Mouse (Mus musculus) kidney, adult 2 months (tissue): ENCODE results near the gene Nifk. TPM values are rescaled to one million over a fixed set of nuclear protein-coding genes. Genes with fewer than 3 reads are reported as not detected.

Experiments used
- DNase-seq: peaks from one replicate; pipeline ENCODE4 v3.0.0; 2021
- H3K27ac ChIP-seq: fragments of 200-500 bp; 2 replicates; pipeline ENCODE4 v1.5.1; 2012; ENCODE audit warnings: low read depth, low read length, control low read depth, inconsistent platforms; ENCODE audit not compliant: insufficient read depth
- H3K27me3 ChIP-seq: fragments of 200-500 bp; replicated peaks from 2 replicates; pipeline ENCODE4 v1.6.1; 2012; ENCODE audit warnings: mild to moderate bottlenecking, moderate library complexity, low read length, inconsistent platforms; ENCODE audit not compliant: control insufficient read depth, insufficient read depth
- H3K36me3 ChIP-seq: fragments of 200-500 bp; 2 replicates; pipeline ENCODE4 v1.6.1; 2012; ENCODE audit warnings: mild to moderate bottlenecking, moderate library complexity, low read length, inconsistent platforms; ENCODE audit not compliant: control insufficient read depth, insufficient read depth
- H3K4me1 ChIP-seq: fragments of 200-500 bp; 2 replicates; pipeline ENCODE4 v1.6.1; 2011; ENCODE audit warnings: low read length; ENCODE audit not compliant: control insufficient read depth, insufficient read depth
- H3K4me3 ChIP-seq: fragments of 200-500 bp; 2 replicates; pipeline ENCODE4 v1.5.1; 2011; ENCODE audit warnings: mild to moderate bottlenecking, low read depth, low read length, control low read depth; ENCODE audit not compliant: insufficient read depth
- CTCF ChIP-seq: fragments of 200-500 bp; conservative IDR thresholded peaks from 2 replicates; pipeline ENCODE4 v1.5.1; 2011; ENCODE audit warnings: low read depth, mild to moderate bottlenecking, control low read depth, low read length, moderate library complexity, mixed read lengths; ENCODE audit not compliant: insufficient read depth, insufficient read length
- POLR2A ChIP-seq: fragments of 200-500 bp; IDR thresholded peaks from one replicate; pipeline ENCODE4 v1.6.1; 2011; ENCODE audit warnings: low read depth, low read length, control low read depth
- WGBS: fragments of 180-500 bp; shearing (Covaris S2); methylation state at CpG from one replicate; pipeline ENCODE4 v1.1.7; 2018; 5-methylcytosine and 5-hydroxymethylcytosine counted together
- polyA plus RNA-seq: library from polyadenylated mRNA; depleted of rRNA; stranded (reverse); fragments of >200 nt; gene quantifications from 2 replicates; pipeline ENCODE4 v1.2.3, GENCODE M21; 2012; rRNA removed

Gene Nifk
- 5.4 and 8.2 TPM in 2 replicates for polyA plus RNA-seq

- under 1% methylated on average over 37 of the region's 37 CpGs for WGBS
- no peak within 1 kb of the TSS for H3K27ac ChIP-seq
- peak within 1 kb of the TSS; percentile 99 for H3K4me3 ChIP-seq
- no peaks in the 10 kb centered on the region for H3K27me3 ChIP-seq
- peaks cover 6% of the 10 kb centered on the region; the same call in 1 of the 2 replicates for H3K4me1 ChIP-seq
- DNase-seq = peak; percentile 96
- TF ChIP-seq POLR2A = peak; percentile 27
- peak; percentile 78 for TF ChIP-seq CTCF
- no peaks in the 10 kb centered on the region for H3K36me3 ChIP-seq
Observed at GRCm38 (mm10) chr1:118321661-118322201, at the start of gene Nifk. TSS of gene Nifk (plus strand) at chr1:118321839.

DNA sequence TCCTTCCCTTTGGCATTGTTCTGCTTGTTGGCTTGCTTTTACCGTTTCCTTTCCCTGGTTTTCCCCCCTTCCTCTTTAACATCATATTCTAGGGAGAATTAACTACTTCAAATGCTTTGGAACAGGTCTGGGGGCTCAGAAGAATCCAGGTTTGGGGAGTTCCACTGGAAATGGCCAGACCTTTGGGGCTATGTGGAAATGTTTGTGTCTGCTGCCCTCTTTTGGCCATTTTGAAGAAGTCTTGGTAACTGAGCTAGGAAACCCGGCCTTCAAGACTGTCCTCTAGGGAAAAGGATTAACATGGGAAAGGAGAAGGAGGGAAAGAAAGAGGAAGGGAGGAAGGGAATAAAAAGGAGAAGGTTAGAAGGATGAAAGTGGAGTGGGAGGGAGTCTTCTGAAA lies 46.5 kb upstream of the Nifk start:
- TF ChIP-seq CTCF (peak; percentile 42), POLR2A (no peak)
- Histone ChIP-seq H3K4me3 (no peak overlapping the region), H3K36me3 (no peaks in the 10 kb centered on the region), H3K27ac (no peak overlapping the region), H3K27me3 (no peaks in the 10 kb centered on the region), H3K4me1 (no peaks in the 10 kb centered on the region)
- 7% methylated on average over 2 of the region's 2 CpGs for WGBS
- peak; percentile 36 for DNase-seq

GRCm38 (mm10) chr1:118292291-118292690 lies 29.3 kb upstream of the Nifk start:
- Histone ChIP-seq H3K27me3 (no peaks in the 10 kb centered on the region), H3K36me3 (peaks cover 3% of the 10 kb centered on the region; the same call in 1 of the 2 replicates), H3K4me1 (no peaks in the 10 kb centered on the region), H3K27ac (no peak overlapping the region), H3K4me3 (no peak overlapping the region)
- WGBS = 91% methylated on average over 4 of the region's 4 CpGs
- no peak for DNase-seq
- TF ChIP-seq POLR2A = no peak
- TF ChIP-seq CTCF = no peak

DNA sequence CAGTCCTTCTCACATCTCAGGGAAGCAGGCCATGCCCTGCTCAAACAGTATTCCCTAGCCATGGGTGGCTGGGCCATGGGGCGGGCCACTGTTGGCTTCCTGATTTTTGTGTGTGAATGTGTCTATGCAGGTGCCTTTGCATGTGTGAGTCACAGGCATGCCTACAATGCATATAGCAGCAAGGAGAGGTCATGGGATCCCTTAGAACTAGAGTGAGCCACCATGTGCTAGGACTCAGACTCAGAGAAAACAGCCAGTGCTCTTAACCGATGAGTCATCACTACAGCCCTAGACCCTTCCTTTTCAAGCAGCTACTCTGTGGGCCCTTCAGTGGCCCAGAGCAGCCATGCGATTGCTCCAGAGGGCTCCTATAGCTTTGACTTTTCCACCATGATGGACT lies 27.4 kb upstream of the Nifk start:
- no peaks in the 10 kb centered on the region for H3K4me1 ChIP-seq
- DNase-seq = no peak
- no peaks in the 10 kb centered on the region for H3K27me3 ChIP-seq
- WGBS = 95% methylated on average over 3 of the region's 3 CpGs
- H3K4me3 ChIP-seq = no peak overlapping the region
- TF ChIP-seq POLR2A (no peak), CTCF (no peak)
- peaks cover 3% of the 10 kb centered on the region for H3K36me3 ChIP-seq
- no peak overlapping the region for H3K27ac ChIP-seq

DNA sequence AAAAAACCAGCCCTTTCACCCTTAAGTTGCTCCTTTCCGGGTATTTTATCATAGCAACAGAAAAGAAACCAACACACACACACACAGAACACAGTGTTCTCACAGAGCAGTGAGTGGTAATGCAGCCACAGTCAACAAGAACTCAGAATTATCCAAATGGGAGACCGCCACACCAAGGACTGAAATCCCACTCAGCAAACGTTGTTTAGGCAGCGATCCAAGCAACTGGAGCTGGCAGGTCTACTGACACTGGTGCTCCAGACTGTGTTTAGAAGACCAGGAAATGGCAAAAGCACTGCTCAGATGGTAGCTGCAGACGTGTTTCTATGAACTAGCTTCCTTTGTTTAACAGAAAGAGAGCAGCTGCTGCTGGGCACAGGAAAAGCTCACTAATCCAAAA lies 26.8 kb upstream of the Nifk start:
- DNase-seq = no peak
- no peaks in the 10 kb centered on the region for H3K4me1 ChIP-seq
- WGBS = 75% methylated on average over 5 of the region's 5 CpGs
- H3K27ac ChIP-seq = no peak overlapping the region
- TF ChIP-seq CTCF = no peak
- no peak for TF ChIP-seq POLR2A
- peaks cover 5% of the 10 kb centered on the region for H3K36me3 ChIP-seq
- H3K27me3 ChIP-seq = no peaks in the 10 kb centered on the region
- no peak overlapping the region for H3K4me3 ChIP-seq

DNA sequence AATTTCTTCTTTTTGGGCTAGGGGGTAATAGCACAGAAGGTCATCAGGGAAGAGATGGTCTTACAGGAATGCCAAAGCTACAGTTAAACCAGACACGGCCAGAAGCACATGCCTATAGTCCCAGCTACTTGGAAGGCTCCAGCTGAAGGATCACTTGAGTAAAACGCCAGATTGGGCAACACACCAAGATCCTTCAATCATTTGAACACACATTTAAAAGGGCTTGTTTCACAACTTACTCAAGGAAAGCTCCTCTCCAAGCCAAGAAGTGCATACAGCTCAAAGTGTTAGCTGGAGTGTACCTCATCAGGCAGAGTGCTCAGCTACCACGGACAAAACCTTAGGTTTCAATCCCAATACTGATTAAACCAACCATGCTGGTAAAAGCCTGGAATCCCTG lies 25.0 kb upstream of the Nifk start:
- 88% methylated on average over 3 of the region's 3 CpGs for WGBS
- TF ChIP-seq CTCF = no peak
- no peak for TF ChIP-seq POLR2A
- DNase-seq = no peak
- peaks cover 7% of the 10 kb centered on the region for H3K36me3 ChIP-seq
- H3K27ac ChIP-seq = no peak overlapping the region
- no peaks in the 10 kb centered on the region for H3K27me3 ChIP-seq
- H3K4me1 ChIP-seq = no peaks in the 10 kb centered on the region
- no peak overlapping the region for H3K4me3 ChIP-seq

DNA sequence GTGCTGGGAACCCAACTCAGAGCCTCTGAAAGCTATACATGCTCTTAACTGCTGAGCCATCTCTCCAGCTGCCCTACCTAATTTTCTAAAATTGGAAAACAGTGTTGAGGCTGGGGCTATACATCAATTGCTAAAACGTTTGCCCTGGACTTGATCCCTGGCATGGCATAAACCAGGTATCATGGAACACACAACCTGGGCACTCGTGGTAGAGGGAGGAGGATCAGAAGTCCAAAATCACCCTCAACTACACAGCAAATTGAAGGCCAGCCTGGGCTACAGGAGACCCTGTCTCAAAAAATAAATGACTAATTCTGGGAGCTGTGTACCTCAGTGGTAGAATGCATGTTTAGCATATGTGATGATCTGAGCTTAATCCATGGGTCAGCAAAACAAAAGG lies 23.9 kb upstream of the Nifk start:
- WGBS = 93% methylated on average over 2 of the region's 2 CpGs
- Histone ChIP-seq H3K4me1 (no peaks in the 10 kb centered on the region), H3K36me3 (peaks cover 10% of the 10 kb centered on the region), H3K27me3 (no peaks in the 10 kb centered on the region), H3K4me3 (no peak overlapping the region), H3K27ac (no peak overlapping the region)
- DNase-seq = no peak
- TF ChIP-seq POLR2A (no peak), CTCF (no peak)
